Mouse (Mus musculus): ENCODE data around the gene Gm17581. TPM values are rescaled to one million over a fixed set of nuclear protein-coding genes. Genes with fewer than 3 reads are reported as not detected.
A peak's percentile ranks its signal among the peaks of the same experiment; 100 is the strongest.
"Not testable (repeated sequence)": the region's sequence is repeated elsewhere in the genome, so short reads cannot be mapped to it uniquely, and the experiment has no call there.

Gm17581 gene
- polyA plus RNA-seq, 1 experiment = not detected

DNA sequence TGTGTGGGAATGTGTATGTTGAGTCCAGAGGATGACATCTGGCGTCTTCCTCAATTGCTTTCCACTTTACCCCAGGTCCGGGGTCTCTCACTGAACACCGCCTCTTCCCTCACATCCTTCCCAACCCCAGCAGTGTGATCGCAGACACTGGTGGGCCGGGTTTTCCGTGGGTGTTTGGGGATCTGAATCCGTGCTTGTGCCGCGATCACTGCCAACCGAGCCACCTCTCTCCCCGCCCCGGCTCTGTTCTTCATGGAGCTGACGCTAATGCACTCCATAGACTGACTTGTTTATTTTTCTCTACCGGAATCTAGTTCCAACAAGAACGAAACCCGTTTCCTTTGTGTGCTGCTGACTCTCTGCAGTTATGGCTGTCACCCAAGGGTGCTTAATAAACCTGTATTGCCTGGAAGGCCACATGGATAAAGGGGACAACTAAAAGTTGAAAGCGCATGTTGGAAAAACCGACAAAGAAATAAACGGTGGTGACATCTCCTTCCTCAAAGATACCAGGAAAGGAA, 34.2 kb downstream of the Gm17581 start:
- Histone ChIP-seq H3K27me3 (ENCODE audit: control insufficient read depth, insufficient read depth, low read length) (no peaks in the 10 kb centered on the region), H3K27ac (ENCODE audit: insufficient read depth, low read length) (no peak overlapping the region), H3K36me3 (ENCODE audit: control insufficient read depth, insufficient read depth, low read length) (peaks cover 24% of the 10 kb centered on the region), H3K4me1 (ENCODE audit: control insufficient read depth, insufficient read depth, insufficient read length) (peaks cover 3% of the 10 kb centered on the region; the same call in 1 of the 2 replicates), H3K4me3 (ENCODE audit: extremely low read depth, insufficient read depth, insufficient read length) (no peak overlapping the region)
- TF ChIP-seq POLR2A (IDR thresholded peaks at IDR 0.05; ENCODE audit: low read depth, low read length) = no peak
- no peak for TF ChIP-seq CTCF (IDR thresholded peaks at IDR 0.05; ENCODE audit: extremely low read depth, insufficient read depth, insufficient read length, insufficient replicate concordance)
- WGBS = 92% methylated on average over 19 of the region's 19 CpGs
- no peak for DNase-seq (ENCODE audit: low read depth in 1 of 2, low spot score in 2 of 2)

DNA sequence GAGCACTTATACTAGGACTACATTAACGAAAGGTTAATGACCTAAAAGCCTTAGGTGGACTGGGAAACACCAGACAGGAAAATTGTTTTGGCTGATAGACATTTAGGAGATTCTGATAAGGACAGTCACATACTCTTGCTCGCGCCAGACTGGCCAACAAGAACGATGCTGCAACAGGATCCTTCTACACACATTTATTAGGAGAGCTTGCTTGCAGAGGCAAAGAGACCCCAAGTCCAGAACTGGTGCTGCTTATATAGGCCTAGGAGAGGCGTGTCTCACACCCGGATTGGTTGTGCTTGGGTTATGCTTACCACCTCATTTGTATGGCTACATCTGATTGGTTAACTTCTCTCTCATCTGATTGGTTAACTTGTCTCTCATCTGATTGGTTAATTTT, 37.2 kb downstream of the Gm17581 start:
- H3K4me3 ChIP-seq (ENCODE audit: extremely low read depth, insufficient read depth, insufficient read length); DNase-seq (ENCODE audit: low read depth in 1 of 2, low spot score in 2 of 2); H3K36me3 ChIP-seq (ENCODE audit: control insufficient read depth, insufficient read depth, low read length); H3K27me3 ChIP-seq (ENCODE audit: control insufficient read depth, insufficient read depth, low read length); H3K27ac ChIP-seq (ENCODE audit: insufficient read depth, low read length); H3K4me1 ChIP-seq (ENCODE audit: control insufficient read depth, insufficient read depth, insufficient read length): not testable (repeated sequence)
- 95% methylated on average over 6 of the region's 6 CpGs for WGBS

DNA sequence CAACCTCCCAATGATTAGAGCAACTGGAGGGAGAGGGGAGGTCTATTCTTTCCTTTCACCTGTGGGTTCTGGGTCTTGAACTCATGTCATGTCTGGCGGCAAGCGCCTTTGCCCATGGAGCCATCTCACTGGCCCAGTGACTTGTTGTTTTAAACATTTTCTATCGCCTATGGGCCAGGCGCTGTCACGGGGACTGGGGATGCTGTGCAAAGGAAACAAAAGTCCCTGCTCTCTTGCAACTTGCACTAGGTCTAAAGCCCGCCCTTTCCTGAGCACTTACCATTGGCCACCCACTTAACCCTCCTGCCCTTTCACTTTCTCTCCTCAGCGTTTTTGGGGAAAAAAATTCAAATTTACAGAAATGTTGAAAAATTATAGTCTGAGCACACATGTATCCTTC, 38.8 kb downstream of the Gm17581 start:
- H3K4me1 ChIP-seq (ENCODE audit: control insufficient read depth, insufficient read depth, insufficient read length) = peaks cover 3% of the 10 kb centered on the region; the same call in 1 of the 2 replicates
- WGBS = 24% methylated on average over 7 of the region's 7 CpGs
- H3K36me3 ChIP-seq (ENCODE audit: control insufficient read depth, insufficient read depth, low read length) = peaks cover 3% of the 10 kb centered on the region; the same call in 1 of the 2 replicates
- DNase-seq (ENCODE audit: low read depth in 1 of 2, low spot score in 2 of 2) = no peak
- no peak for TF ChIP-seq CTCF (IDR thresholded peaks at IDR 0.05; ENCODE audit: extremely low read depth, insufficient read depth, insufficient read length, insufficient replicate concordance)
- TF ChIP-seq POLR2A (IDR thresholded peaks at IDR 0.05; ENCODE audit: low read depth, low read length) = no peak
- no peaks in the 10 kb centered on the region for H3K27me3 ChIP-seq (ENCODE audit: control insufficient read depth, insufficient read depth, low read length)
- H3K4me3 ChIP-seq (ENCODE audit: extremely low read depth, insufficient read depth, insufficient read length) = no peak overlapping the region
- H3K27ac ChIP-seq (ENCODE audit: insufficient read depth, low read length) = no peak overlapping the region

DNA sequence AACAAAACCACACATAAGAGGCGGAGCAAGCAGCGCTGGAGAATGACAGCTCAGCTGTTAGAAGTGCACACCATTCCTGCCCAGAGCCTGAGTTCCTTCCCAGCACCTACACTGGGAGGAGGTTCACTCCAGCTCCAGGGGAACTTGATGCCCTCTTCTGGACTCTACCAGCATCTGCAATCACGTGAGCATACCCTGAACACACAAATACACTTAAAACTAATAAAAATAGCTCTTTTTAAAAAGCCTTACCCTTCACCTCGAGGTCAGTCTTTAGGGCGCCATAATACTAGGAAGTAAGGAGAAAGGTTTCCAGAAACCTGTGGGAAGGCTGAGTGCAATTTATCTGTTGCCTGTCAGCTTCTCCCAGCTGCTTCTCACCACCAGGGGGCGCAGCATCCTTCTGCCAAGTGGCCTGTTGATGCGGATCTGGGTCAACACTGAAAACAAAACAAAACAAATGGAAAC, 39.5 kb downstream of the Gm17581 start:
- H3K4me1 ChIP-seq (ENCODE audit: control insufficient read depth, insufficient read depth, insufficient read length) = peaks cover 3% of the 10 kb centered on the region; the same call in 1 of the 2 replicates
- no peaks in the 10 kb centered on the region for H3K27me3 ChIP-seq (ENCODE audit: control insufficient read depth, insufficient read depth, low read length)
- 27% methylated on average over 7 of the region's 7 CpGs for WGBS
- no peak overlapping the region for H3K4me3 ChIP-seq (ENCODE audit: extremely low read depth, insufficient read depth, insufficient read length)
- TF ChIP-seq CTCF (IDR thresholded peaks at IDR 0.05; ENCODE audit: extremely low read depth, insufficient read depth, insufficient read length, insufficient replicate concordance) (peak; percentile 90; the same call in 1 of the 2 replicates), POLR2A (IDR thresholded peaks at IDR 0.05; ENCODE audit: low read depth, low read length) (no peak)
- H3K36me3 ChIP-seq (ENCODE audit: control insufficient read depth, insufficient read depth, low read length) = no peaks in the 10 kb centered on the region
- DNase-seq (ENCODE audit: low read depth in 1 of 2, low spot score in 2 of 2) = peak; percentile 65 to 78
- H3K27ac ChIP-seq (ENCODE audit: insufficient read depth, low read length) = no peak overlapping the region

DNA sequence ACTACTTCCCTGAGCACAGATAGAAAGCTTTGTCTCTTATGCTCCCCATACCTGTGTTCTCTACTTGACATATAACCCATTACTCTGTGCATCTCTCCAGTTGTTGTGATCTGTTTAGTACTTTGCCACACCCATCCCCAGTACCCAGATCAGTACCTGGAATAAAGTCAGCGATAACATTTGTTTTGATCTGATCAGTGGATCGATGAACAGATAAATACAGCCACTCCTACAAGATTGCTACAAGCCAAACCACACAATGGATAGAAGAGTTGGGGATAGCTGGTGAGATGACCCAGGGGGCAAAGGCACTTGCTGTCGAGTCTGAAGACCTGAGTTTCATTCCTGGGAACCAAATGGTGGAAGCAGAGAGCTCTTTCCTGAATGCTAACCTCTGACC, 40.4 kb downstream of the Gm17581 start:
- Histone ChIP-seq H3K4me1 (ENCODE audit: control insufficient read depth, insufficient read depth, insufficient read length) (peaks cover 9% of the 10 kb centered on the region; the same call in 1 of the 2 replicates), H3K27ac (ENCODE audit: insufficient read depth, low read length) (no peak overlapping the region), H3K4me3 (ENCODE audit: extremely low read depth, insufficient read depth, insufficient read length) (no peak overlapping the region), H3K27me3 (ENCODE audit: control insufficient read depth, insufficient read depth, low read length) (no peaks in the 10 kb centered on the region), H3K36me3 (ENCODE audit: control insufficient read depth, insufficient read depth, low read length) (no peaks in the 10 kb centered on the region)
- DNase-seq (ENCODE audit: low read depth in 1 of 2, low spot score in 2 of 2) = no peak
- WGBS = 88% methylated on average over 3 of the region's 3 CpGs
- no peak for TF ChIP-seq POLR2A (IDR thresholded peaks at IDR 0.05; ENCODE audit: low read depth, low read length)
- no peak for TF ChIP-seq CTCF (IDR thresholded peaks at IDR 0.05; ENCODE audit: extremely low read depth, insufficient read depth, insufficient read length, insufficient replicate concordance)

DNA sequence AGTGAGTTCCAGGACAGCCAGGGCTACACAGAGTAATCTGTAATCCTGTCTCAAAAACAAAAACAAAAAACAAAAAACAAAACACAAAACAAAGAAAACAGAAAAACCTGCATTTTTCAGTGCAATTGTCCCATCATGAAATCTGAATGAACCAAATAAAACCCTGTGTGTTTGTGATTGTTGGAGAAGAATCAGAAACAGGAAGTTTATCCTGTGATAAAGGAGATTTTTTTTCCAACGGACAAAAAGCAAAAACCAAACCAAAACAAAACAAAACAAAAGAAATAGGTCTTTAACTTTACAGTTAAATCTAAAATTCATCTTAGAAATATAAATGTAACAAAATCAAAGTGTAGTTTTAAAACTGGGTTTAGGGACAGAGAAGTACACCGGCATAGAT, 41.1 kb downstream of the Gm17581 start:
- Histone ChIP-seq H3K36me3 (ENCODE audit: control insufficient read depth, insufficient read depth, low read length) (peaks cover 2% of the 10 kb centered on the region; the same call in 1 of the 2 replicates), H3K27me3 (ENCODE audit: control insufficient read depth, insufficient read depth, low read length) (no peaks in the 10 kb centered on the region), H3K4me1 (ENCODE audit: control insufficient read depth, insufficient read depth, insufficient read length) (peaks cover 11% of the 10 kb centered on the region; the same call in 1 of the 2 replicates), H3K4me3 (ENCODE audit: extremely low read depth, insufficient read depth, insufficient read length) (no peak overlapping the region), H3K27ac (ENCODE audit: insufficient read depth, low read length) (no peak overlapping the region)
- TF ChIP-seq POLR2A (IDR thresholded peaks at IDR 0.05; ENCODE audit: low read depth, low read length) (no peak), CTCF (IDR thresholded peaks at IDR 0.05; ENCODE audit: extremely low read depth, insufficient read depth, insufficient read length, insufficient replicate concordance) (no peak)
- WGBS = 66% methylated on average over 2 of the region's 2 CpGs
- DNase-seq (ENCODE audit: low read depth in 1 of 2, low spot score in 2 of 2) = no peak

DNA sequence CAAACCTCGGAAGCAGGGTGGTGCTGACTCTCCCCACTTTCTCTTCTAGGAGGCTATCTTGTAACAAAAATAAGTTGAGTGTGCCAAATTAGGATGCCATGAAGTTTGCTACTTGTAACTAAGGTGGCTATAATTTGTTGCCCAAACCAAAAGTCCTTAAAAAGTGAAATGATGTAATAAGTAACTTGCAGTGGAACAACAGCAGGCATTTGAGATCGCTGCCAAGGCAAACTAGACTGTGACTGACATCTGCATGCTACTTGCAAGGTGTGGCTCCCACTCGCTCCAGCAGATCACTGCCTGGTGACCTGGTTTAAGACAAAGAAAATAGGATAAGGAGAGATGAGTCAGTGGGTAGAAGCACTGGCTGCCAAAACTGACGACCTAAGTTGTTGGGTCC, 42.5 kb downstream of the Gm17581 start:
- Histone ChIP-seq H3K27ac (ENCODE audit: insufficient read depth, low read length) (no peak overlapping the region), H3K27me3 (ENCODE audit: control insufficient read depth, insufficient read depth, low read length) (no peaks in the 10 kb centered on the region), H3K4me1 (ENCODE audit: control insufficient read depth, insufficient read depth, insufficient read length) (peaks cover 11% of the 10 kb centered on the region; the same call in 1 of the 2 replicates), H3K4me3 (ENCODE audit: extremely low read depth, insufficient read depth, insufficient read length) (no peak overlapping the region), H3K36me3 (ENCODE audit: control insufficient read depth, insufficient read depth, low read length) (peaks cover 2% of the 10 kb centered on the region; the same call in 1 of the 2 replicates)
- WGBS = 89% methylated on average over 4 of the region's 4 CpGs
- TF ChIP-seq POLR2A (IDR thresholded peaks at IDR 0.05; ENCODE audit: low read depth, low read length) = no peak
- DNase-seq (ENCODE audit: low read depth in 1 of 2, low spot score in 2 of 2) = no peak

Measured in spleen, adult 2 months (tissue).